Mouse (Mus musculus) cerebellum, adult 9-10 months (tissue): Measurements from ENCODE around the gene Gtf3c3.

Experiments
- DNase-seq: peaks from one replicate; pipeline ENCODE4 v3.0.0; 2022

Gene Gtf3c3

GRCm38 (mm10) chr1:54438340-54439079 is at the start of gene Gtf3c3:
Gene Gtf3c3, minus strand, starts transcription at chr1:54438971.
- DNase-seq = peak; percentile 78

- no peak for DNase-seq
Observed at GRCm38 (mm10) chr1:54484744-54485420, 46.1 kb upstream of the Gtf3c3 start.

- DNase-seq = no peak
Observed at GRCm38 (mm10) chr1:54480491-54480890, 41.7 kb upstream of the Gtf3c3 start.

GRCm38 (mm10) chr1:54468662-54469061 is 29.9 kb upstream of the Gtf3c3 start:
- peak; percentile 55 for DNase-seq

GRCm38 (mm10) chr1:54467366-54467765 is 28.6 kb upstream of the Gtf3c3 start:
- DNase-seq = no peak

GRCm38 (mm10) chr1:54452116-54452515 is 13.3 kb upstream of the Gtf3c3 start:
- no peak for DNase-seq

GRCm38 (mm10) chr1:54448833-54449232 is 10.1 kb upstream of the Gtf3c3 start:
- DNase-seq = no peak

- DNase-seq = no peak
Observed at GRCm38 (mm10) chr1:54443641-54444040, 4.9 kb upstream of the Gtf3c3 start.

- no peak for DNase-seq
Observed at GRCm38 (mm10) chr1:54439080-54439476, 307 bp upstream of the Gtf3c3 start.

- DNase-seq = no peak
Observed at GRCm38 (mm10) chr1:54422195-54422750, 16.5 kb downstream of the Gtf3c3 start.

- no peak for DNase-seq
Observed at GRCm38 (mm10) chr1:54421670-54422069, 17.1 kb downstream of the Gtf3c3 start.

GRCm38 (mm10) chr1:54402736-54403135 is 36.0 kb downstream of the Gtf3c3 start:
- no peak for DNase-seq

GRCm38 (mm10) chr1:54384221-54384620 is 54.5 kb downstream of the Gtf3c3 start:
- DNase-seq = no peak

GRCm38 (mm10) chr1:54380978-54381914 is 57.5 kb downstream of the Gtf3c3 start:
- DNase-seq = peak; percentile 78

- peak; percentile 25 for DNase-seq
Observed at GRCm38 (mm10) chr1:54377506-54378051, 61.2 kb downstream of the Gtf3c3 start.

GRCm38 (mm10) chr1:54356566-54356965 is 82.2 kb downstream of the Gtf3c3 start:
- no peak for DNase-seq

- no peak for DNase-seq
Observed at GRCm38 (mm10) chr1:54355485-54355884, 83.3 kb downstream of the Gtf3c3 start.

- no peak for DNase-seq
Observed at GRCm38 (mm10) chr1:54354786-54355185, 84.0 kb downstream of the Gtf3c3 start.
